Mouse (Mus musculus) common myeloid progenitor, adult 5-6 weeks (primary cell): ENCODE results near the gene Cdkn2aipnl. TPM values are rescaled to one million over a fixed set of nuclear protein-coding genes. Genes with fewer than 3 reads are reported as not detected.
A peak's percentile ranks its signal among the peaks of the same experiment; 100 is the strongest.

Source experiments
- ATAC-seq: replicated peaks from 2 replicates; pipeline ENCODE4 v1.8.0; 2016; ENCODE audit warnings: low read depth, mild to moderate bottlenecking, moderate TSS enrichment, inconsistent platforms; ENCODE audit not compliant: poor library complexity, severe bottlenecking
- total RNA-seq: library from RNA; stranded (forward); fragments of 200-1000, 187-1606 nt; gene quantifications from 2 replicates; pipeline ENCODE4 v1.2.3, GENCODE M21; 2017

The Cdkn2aipnl gene
- total RNA-seq, result 60.7 and 63.6 TPM in 2 replicates

GRCm38 (mm10) chr11:51967443-51968401 is at the start of gene Cdkn2aipnl:
TSS of gene Cdkn2aipnl (plus strand) at chr11:51967661.
- peak; percentile 99 for ATAC-seq

DNA sequence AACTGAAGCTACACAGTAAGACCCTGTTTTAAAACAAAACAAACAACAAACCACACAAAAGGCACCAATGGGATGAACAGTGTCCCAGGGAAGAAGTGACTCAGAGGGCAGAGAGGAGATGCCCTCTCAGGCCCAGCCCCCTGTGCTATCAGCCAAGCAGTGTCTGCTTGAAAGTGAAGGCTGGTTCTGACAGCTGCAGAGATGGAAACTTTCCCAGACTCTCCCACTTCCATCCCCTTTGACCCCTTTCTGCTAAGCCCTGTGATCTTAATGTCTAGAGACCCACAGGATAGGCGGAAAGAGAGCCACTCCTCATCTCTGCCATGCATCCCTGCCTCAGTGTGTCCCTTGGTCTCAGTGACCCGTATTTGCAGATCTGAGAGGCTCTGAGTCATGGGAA is 49.5 kb upstream of the Cdkn2aipnl start:
- no peak for ATAC-seq

GRCm38 (mm10) chr11:51918576-51918975 is 48.9 kb upstream of the Cdkn2aipnl start:
- ATAC-seq, result no peak

DNA sequence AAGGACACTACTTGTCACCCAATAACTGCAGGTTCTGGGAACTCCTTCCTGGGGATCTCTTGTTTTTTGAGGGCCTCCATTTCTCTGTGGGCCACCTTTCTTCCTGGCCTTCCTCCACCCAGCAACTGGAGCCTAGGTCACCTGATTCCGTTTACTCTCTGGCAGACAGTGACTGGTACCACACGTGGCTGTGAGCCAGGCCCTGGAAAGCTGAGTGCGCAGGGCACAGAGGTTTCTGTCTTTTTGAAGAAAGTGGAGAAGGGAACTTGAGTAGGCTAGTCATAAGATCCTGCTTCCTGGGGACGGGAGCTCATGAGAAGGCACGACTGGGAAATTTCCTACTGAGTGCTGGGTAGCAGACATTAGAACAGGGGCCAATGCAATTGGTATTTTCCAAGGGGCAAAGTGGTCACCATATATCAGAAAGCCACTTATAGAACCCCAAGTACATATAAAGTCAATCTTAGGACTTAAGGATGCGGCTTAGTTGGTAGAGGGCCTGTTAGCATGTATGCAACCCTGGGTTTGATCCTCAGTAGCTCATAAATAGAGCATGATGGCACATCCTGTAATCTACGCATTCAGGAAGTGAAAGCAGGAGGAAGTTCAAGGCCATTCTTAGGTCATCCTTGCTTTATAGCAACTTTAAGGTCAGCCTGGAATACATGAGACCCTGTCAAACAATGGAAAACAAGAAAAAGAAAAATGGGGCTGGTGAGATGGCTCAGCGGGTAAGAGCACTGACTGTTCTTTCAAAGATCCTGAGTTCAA is 45.9 kb upstream of the Cdkn2aipnl start:
- ATAC-seq, result no peak

DNA sequence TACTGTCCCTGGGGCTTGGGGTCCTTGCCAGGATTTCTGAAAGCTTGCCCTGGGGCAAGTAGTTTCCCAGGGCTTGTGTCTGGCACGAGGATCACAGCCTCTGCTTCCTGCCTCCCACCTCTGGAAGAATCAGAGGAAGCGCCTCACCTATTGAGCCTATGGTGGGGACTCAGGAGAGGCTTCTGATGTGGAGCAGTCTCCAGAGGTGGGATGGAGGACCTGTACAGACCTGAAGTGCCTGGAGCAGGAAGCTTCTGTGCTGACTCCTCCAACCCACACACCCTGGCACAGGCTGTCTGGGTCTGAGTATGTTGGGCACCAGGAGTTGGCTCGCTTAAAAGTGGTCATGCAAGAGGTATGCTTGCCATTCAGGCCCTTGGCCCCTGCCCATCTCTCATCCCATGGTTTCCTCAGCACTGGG is 45.0 kb upstream of the Cdkn2aipnl start:
- ATAC-seq, result no peak

GRCm38 (mm10) chr11:51925595-51925994 is 41.9 kb upstream of the Cdkn2aipnl start:
- peak; percentile 89 for ATAC-seq

DNA sequence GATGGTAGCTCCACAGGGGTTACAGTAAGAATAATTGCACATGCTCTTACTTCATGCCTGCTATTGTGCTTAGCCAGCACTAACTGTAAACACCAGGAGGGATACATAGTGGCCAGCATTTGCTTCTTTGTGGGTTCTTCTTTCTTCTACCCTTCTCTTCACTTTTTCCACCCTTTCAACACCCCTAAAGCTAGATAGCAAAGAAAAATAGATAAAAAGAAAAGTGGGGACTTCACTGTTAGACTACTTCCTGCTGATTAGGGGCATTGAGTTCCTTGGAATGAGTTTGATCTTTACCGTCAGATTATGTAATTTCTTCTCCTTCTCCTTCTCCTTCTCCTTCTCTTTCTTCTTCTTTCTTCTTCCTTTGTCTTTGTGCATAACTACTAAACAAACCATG is 41.1 kb upstream of the Cdkn2aipnl start:
- ATAC-seq, result no peak

DNA sequence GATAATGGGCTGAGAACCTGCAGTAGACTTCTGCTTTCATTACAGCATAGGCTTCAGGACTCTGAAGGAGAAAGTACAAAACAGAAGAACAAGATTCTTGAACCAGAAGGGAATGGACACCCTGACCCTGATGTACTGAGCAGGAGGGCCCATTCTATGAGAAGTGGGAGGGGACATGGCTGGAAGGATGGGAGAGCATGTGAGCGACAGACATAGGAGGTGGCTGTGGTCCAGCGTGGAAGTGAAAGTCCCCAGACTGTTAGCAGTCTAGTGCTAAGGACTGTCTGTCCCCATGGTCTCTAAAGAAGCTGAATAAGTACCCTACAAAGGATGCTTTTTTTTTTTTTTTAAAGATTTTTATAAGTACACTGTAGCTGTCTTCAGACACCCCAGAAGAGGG is 40.4 kb upstream of the Cdkn2aipnl start:
- ATAC-seq, result peak; percentile 27; the same call in 1 of the 2 replicates

DNA sequence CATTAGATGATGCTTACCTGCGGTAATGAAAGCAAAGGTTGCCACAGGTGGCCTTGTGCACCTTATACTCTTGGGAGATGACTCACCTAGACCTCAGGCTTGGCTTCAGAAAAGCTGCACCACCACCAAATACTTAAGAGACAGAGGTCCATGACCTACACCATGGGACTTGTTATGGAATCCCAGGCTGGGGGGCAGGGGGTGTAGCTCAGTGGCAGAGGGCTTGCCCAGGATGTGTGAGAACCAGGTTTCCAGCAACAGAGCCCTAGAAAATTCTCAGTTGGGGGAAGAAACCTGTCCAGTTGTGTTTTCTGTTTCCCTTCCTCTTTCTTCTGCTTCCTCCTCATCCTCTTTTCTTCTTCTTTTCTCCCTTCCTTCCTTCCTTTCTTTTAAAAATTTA is 36.3 kb upstream of the Cdkn2aipnl start:
- 0 out of 2 replicates have a peak, but pooled peaks have one; percentile 20 for ATAC-seq

GRCm38 (mm10) chr11:51931790-51932189 is 35.7 kb upstream of the Cdkn2aipnl start:
- ATAC-seq, result peak; percentile 95

- ATAC-seq, result no peak
Observed at GRCm38 (mm10) chr11:51934230-51934629, 33.2 kb upstream of the Cdkn2aipnl start.

DNA sequence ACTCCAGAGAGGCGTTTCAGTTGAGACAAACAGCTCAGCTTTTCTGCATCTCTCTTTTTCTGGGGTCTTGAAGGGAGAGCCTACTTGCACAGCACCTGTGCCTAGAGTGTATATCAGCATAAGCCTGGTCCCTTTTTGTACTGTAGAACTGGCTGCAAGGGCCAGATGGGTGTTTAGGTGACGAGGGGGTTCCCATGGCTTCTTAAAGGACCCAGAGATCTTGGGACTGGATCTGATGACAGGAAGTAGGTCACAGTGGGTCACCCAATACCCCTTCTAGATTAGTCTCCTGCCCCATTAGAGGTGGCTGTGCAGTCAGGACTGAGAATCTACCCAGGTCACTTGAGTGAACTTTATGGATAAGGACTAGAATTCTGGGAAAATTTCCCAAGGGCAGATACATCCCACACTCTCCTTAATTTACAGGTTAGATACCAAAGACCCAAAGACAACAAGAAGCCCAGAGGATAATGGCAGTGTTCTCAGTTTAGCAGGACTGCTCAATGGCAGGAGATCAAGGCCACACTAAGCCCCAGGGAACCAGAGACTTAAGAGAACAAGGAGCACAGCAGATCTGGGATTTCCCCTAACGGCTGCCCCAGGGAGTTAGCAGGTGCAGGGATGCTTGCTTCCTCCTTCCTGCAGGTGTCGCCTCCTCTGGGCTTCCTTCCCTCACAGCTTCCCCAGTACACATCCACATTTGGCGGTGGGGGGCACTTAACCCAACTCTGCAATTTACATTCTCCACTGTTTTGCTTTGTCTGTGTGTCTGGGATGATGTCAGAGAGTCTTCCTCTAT is 31.6 kb upstream of the Cdkn2aipnl start:
- no peak for ATAC-seq

DNA sequence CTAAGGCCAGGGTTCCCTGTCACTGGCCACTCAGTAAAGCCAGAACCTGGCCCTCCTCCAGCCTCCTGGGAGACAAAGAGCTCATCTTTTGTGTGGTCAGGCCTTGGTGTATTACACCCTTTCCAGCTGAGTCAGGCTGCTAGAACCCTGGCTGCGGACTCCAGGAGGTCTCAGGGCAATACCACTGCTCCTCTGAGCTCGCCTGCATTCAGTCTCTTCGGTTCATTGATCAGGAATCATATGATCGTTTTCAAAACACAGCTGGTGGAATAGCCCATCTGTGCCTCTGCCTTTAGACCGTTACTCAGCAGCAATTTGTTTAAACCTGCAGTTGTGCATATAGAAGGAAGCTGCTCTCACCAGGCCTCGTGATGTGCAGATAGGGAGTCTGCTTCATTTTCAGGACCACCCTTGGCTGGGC is 30.1 kb upstream of the Cdkn2aipnl start:
- no peak for ATAC-seq

- peak; percentile 80 for ATAC-seq
Observed at GRCm38 (mm10) chr11:51938817-51939589, 28.5 kb upstream of the Cdkn2aipnl start.

GRCm38 (mm10) chr11:51939590-51939955 is 27.9 kb upstream of the Cdkn2aipnl start:
- no peak for ATAC-seq

- ATAC-seq, result no peak
Observed at GRCm38 (mm10) chr11:51940511-51940955, 26.9 kb upstream of the Cdkn2aipnl start.

DNA sequence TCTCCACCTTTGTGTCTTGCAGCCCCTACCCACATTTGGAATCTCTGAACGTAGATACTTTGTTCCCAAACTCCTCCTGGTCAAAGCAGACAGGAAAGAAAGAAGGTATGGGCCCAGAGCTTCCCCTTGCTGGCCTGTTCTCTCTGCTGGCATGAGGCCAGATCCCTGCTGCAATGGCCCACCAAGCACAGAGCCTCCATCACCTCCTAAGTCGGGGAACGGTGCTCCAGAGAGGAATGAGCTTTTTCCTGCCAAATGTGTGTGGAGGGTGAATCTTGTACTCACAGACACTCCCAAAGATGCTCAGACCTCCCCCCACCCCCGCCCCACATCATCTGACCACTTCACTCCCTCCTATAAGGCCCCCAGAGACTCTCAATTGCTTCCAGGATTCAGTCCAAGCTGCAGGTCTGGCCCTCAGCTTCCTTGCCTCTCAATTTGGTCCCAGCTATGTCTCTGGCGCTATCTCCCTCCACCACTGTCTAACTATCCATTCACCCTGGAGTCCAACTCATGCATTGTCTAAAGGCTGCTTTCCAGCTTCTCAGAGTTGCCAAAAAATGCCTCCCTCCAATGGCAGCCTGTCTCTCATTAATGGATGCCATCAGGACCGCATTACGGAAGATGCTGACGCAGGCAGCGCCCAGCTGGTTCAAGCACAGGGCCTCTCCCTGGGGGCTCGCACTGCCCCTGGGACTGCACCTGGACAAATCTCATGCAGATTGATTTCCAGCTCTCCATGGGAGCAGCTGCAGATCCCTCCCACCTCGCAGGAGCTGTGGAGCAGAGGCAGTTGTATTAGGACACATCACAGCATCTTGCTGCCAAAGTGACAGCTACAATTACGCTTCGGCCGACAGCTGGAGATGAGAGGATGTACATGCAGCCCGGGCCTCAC is 24.6 kb upstream of the Cdkn2aipnl start:
- no peak for ATAC-seq

- no peak for ATAC-seq
Observed at GRCm38 (mm10) chr11:51943500-51943841, 24.0 kb upstream of the Cdkn2aipnl start.
